Mouse (Mus musculus): ENCODE measurements around the gene Slc2a4. TPM values are rescaled to one million over a fixed set of nuclear protein-coding genes. Genes with fewer than 3 reads are reported as not detected.
"Not testable (repeated sequence)": the region's sequence is repeated elsewhere in the genome, so short reads cannot be mapped to it uniquely, and the experiment has no call there.

Gene Slc2a4
- total RNA-seq, 1 experiment from 2014 or later = 65.2 TPM

GRCm38 (mm10) chr11:69939181-69939580 is 8.8 kb downstream of the Slc2a4 start:
- peak; percentile 46 for DNase-seq

- peak; percentile 17 for DNase-seq
These were observed 9.5 kb downstream of the Slc2a4 start for GRCm38 (mm10) chr11:69938401-69938979.

- DNase-seq = peak; percentile 14
These were observed 10.2 kb downstream of the Slc2a4 start for GRCm38 (mm10) chr11:69937834-69938233.

DNA sequence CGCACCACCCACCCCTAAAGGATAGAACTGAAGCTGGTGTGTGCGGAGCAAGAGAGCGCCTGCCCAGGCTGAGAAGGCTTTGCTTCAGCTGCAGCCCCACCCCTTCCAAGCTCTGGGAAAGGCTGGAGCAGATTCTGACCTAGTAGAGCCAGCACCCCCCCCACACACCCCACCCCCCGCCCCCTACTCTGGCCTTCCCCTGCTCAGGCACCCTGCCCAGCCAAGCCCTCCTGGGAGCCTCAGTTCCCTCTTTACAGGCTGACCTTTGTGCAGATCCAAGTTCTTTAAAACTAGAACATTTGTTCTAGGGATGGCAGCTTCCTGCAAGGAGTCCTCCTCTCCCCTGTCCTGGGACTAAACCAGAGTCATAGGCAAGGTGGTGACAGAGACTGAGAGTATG is 10.6 kb downstream of the Slc2a4 start:
- DNase-seq = peak; percentile 81

DNA sequence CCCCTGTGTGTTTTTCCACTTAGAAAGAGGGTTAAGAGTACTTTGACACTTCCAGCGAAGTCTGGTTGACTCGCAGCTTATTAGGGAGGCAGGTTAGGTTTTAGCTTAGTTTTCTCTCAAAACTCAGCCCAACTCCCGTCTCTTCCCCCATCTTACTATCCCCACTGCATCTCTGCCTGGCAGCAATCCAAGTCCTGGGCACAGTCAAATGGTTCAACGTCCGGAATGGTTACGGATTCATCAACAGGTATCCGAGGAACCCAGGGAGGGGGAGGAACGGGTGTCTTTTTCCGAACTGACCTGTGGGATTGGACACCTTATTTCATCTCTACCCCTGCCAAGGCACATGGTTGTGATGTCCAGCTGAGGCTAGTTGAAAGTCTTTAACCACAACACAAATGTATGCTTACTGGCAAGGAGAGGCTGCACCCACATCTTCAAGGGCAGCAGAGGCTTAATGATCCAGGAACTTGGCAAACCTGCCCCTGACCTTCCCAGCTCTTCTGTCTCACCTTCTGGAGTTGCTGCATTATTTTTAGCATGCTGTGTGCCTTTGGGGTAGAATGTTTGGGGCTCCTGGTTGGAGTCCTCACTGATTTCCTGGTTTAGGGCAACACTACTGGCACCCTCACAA is 11.2 kb downstream of the Slc2a4 start:
- no peak for DNase-seq

DNA sequence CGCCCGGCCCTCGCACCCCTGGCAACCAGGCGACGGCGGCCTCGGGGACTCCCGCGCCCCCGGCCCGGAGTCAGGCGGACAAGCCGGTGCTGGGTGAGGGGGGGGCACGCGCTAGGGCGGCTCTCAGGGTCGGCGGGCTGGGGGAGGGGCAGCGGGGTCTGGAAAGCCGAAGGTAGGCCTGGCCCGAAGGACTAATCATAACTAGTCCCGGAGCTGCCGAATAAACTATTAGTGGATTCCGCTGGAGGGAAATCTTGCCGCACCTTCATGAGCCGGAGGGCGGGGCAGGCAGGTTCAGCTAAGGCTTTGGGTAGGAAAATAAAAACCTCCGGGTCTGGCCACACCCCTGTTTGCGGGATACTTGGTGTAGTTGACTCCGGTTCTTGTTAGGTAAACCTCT is 11.8 kb downstream of the Slc2a4 start:
- DNase-seq = peak; percentile 55

DNA sequence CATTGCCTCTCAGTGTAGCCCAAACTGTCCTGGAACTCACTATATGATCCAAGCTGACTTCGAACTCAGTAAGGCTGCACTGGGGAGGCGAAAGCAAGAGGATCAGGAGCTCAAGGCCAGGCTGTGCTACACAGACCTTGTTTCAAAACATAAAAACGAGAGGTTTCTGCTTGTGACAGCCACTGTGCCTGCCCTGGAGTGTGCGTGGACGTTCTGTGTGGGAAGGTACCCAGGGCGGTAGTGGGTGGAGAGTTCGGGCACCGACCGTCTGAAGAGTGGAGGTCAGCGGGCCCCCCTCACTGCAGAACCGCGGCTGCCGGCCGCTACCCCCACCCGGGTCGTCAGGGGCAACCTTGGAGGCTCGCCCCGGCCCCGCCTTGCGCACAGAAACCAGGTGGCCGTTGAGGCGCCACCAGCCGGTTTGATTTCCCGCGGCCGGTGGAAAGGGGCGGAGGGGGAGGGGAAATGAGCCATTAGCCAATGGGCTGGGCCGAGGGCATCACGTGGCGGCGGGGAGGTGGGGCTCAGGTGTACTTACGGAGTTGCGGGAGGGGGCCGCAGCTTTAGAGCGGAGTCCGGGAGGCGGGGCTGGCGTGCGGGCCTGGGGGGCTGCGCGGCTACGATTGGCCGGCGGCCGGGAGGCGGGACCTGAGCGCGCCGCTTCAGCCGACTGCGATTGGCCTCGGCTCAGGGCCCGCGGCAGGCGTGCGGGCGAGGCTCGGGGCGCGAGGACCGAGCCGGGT is 12.7 kb downstream of the Slc2a4 start, which contains the start of gene Ybx2:
Gene Ybx2 (plus strand): TSS at position 660 of the 743 bp plus-strand sequence.
- peak; percentile 94 for DNase-seq

DNA sequence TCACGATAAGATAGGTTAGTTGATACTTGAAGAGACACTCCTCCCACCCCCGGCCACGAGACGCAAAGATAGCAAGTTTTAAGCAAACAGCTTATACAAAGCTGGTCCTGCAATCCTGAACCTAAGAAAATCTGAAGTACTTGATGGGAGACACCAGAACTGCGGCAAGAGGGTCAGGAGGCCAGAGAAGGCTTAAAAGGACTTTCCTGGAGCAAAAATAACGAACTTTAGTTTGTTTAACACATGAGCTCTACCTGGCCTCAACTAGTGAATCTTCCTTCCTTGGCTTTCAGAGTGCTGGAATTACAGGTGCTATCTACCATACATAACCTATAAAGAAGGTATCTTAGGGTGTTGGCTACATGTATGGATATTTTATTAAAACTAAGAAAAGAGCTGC is 13.3 kb downstream of the Slc2a4 start:
- no peak for DNase-seq

DNA sequence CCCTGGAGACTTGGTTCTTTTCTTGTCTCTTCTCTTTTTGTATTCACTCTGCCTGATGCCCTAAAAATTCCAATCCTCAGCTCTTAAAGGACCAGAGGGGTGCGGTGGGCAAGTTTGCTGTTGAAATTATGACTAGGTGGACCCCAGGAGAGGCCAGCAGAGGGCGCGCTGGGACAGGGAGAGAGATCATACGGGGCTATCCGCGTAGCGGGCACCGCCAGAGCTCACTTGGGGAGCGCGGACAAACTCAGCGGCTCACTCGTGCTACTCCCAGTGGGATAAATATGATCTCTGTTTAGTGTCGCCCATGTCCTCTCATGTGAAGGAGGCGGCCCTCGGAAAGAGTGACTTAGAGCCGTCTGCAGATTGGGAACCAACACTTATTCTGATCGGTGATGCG is 13.8 kb downstream of the Slc2a4 start:
- DNase-seq = peak; percentile 98

GRCm38 (mm10) chr11:69933066-69933465 is 14.9 kb downstream of the Slc2a4 start:
- DNase-seq = no peak

GRCm38 (mm10) chr11:69932254-69932653 is 15.7 kb downstream of the Slc2a4 start:
- peak; percentile 18 for DNase-seq

DNA sequence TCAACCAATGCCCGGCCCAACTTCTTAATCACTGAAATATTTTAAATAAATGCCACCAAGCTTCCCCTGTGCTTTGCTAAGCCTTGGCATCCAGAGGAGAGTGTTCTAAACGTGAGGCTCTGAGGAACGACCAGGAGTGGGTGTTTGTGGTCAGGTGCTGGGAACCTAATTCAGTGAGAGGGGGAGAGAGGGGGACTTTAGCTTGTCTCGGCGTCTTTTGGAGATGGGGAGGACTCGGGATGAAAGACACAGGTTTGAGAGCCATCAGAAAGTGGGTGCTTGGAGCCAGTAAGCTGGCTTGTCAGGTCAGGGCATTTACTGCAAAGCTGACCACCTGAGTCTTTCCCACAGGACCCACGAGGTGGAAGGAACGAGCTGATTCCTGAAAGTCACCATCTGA is 16.2 kb downstream of the Slc2a4 start:
- no peak for DNase-seq

- no peak for DNase-seq
These were observed 16.9 kb downstream of the Slc2a4 start for GRCm38 (mm10) chr11:69930967-69931537.

DNA sequence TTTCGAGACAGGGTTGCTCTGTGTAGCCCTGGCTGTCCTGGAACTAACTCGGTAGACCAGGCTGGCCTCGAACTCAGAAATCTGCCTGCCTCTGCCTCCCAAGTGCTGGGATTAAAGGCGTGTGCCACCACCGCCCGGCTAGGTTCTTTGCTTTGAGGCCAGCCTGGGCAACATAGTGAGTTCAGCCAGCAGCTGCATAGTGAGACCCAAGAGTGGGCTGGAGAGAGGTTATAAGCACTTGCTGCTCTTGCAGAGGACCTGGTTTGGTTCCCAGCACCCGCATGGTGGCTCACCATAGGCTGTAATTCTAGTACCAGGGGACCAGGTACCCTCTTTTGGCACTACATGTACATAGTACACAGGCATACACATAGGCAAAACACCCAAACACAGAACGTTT is 17.8 kb downstream of the Slc2a4 start:
- DNase-seq = not testable (repeated sequence)

DNA sequence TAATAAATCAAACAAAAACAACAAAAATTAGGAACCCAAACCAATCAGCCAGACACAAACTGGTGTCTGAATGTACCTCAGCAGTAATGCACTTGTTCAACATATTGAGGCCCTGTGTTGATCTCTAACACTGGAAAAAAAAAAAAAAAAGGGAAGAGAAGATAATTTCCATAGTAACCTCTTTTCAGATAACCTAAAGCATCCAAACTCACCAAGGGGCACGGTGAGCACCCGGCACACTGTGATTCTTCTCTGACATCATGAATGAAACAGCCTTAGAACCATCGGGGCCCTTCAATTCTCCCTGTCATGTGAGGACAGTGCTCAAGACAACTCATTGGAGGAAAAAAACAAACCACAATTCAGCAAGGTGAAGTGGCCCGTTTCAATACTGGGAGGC is 18.3 kb downstream of the Slc2a4 start:
- DNase-seq = no peak

GRCm38 (mm10) chr11:69927501-69927900 is 20.5 kb downstream of the Slc2a4 start:
- no peak for DNase-seq

DNA sequence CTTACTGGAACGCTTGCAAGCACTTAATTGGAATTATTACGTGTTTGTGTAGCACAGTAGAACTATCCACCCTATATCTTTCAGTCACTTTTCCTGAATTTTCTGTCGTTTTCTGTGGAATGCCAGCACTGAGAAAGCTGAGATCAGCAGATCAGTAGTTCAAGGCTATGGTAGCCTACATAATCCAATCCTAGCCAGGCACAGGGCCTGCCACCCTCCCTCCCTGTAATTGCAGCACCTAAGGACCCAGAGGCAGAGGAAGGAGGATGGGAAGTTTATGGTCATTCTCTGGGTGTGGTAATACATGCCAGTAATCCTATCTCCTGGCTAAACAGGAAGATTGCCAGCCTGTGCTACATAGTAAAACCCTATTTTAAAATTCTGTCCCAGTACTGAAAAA is 25.2 kb downstream of the Slc2a4 start:
- peak; percentile 23 for DNase-seq

DNA sequence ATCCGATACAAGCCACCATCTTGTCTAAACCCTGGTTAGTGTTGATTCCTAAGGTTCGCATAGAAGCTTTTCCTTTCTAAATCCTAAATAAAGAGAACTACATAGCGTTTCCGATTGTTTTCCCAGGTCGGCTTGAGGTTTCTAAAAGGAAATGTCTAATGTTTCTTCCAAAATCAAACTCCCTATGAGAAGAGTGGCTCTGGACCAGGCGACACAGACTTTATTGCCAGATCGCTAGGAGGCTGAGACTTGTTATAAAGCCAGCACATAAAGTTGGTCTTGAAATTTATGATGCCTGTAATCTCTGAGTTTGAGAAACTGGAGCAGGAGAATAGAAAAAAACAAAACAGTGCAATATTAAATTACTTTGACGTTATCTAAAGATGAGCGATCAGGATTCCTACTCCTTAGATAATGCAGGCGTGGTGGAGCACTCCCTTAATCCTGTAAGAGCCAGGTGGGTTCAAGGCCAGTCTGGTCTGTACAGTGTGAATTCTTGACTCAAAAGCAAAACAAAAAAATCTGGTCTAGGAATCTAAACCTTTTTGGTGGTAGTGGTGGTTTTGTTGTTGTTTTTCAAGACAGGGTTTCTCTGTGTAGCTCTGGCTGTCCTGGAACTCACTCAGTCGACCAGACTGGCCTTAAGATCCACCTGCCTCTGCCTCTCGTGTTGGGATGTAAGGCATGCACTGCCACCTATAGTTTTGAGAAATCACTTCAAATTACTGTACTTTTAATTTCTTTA is 25.8 kb downstream of the Slc2a4 start:
- peak; percentile 30 for DNase-seq

- DNase-seq = peak; percentile 100
These were observed 26.6 kb downstream of the Slc2a4 start, which contains the start of gene Eif5a for GRCm38 (mm10) chr11:69921114-69922011. Gene Eif5a (minus strand): TSS chr11:69921958.

GRCm38 (mm10) chr11:69920266-69921031 is 27.5 kb downstream of the Slc2a4 start:
- peak; percentile 79 for DNase-seq

All from adrenal gland, postnatal 14 days (tissue).